Comparison of ENCODE assay signal across 23 mouse cellular contexts in genomic region chr5:3536592-3537212, GRCm38 (mm10).
"Had no signal": no experiment of that assay in that cellular context is flagged by ENCODE, and none has a peak within 500 bp of the region (broad histone marks: within the 10 kb centered on the region; RNA-seq: fewer than 3 reads in every experiment).

No protein-coding gene starts in this region.

- H3K9me3 ChIP-seq: heart, embryonic 10.5 days; heart, embryonic 12.5 days; hindbrain, embryonic 10.5 days; hindbrain, embryonic 12.5 days; intestine, embryonic 15.5 days; liver, embryonic 12.5 days; liver, embryonic 15.5 days had no signal

- H3K9ac ChIP-seq: forebrain, postnatal 0 days; heart, embryonic 12.5 days; hindbrain, embryonic 12.5 days; hindbrain, embryonic 14.5 days; intestine, embryonic 15.5 days; liver, embryonic 12.5 days; liver, embryonic 15.5 days had no signal

- ATAC-seq: forebrain, postnatal 0 days; hindbrain, embryonic 16.5 days; inflammation-experienced regulatory T-cells, adult 6 months; intestine, embryonic 15.5 days; intestine, postnatal 0 days; liver, embryonic 12.5 days had no signal

- H3K4me2 ChIP-seq: heart, embryonic 12.5 days; hindbrain, embryonic 12.5 days; hindbrain, embryonic 14.5 days; intestine, embryonic 15.5 days; liver, embryonic 12.5 days; liver, embryonic 15.5 days had no signal

- H3K4me3 ChIP-seq: heart, embryonic 10.5 days; heart, embryonic 12.5 days; hindbrain, embryonic 10.5 days; hindbrain, embryonic 12.5 days; intestine, embryonic 15.5 days; layer of hippocampus, adult 2 months; left cerebral cortex, adult 2 months; liver, embryonic 12.5 days; liver, embryonic 15.5 days had no signal

- H3K4me1 ChIP-seq: heart, embryonic 10.5 days; heart, embryonic 12.5 days; hindbrain, embryonic 10.5 days; hindbrain, embryonic 12.5 days; intestine, embryonic 15.5 days; liver, embryonic 12.5 days; liver, embryonic 15.5 days had no signal

- H3K27ac ChIP-seq: heart, embryonic 10.5 days; hindbrain, embryonic 10.5 days; hindbrain, embryonic 12.5 days; hindbrain, embryonic 14.5 days; intestine, embryonic 15.5 days; layer of hippocampus, adult 2 months; left cerebral cortex, adult 2 months; liver, embryonic 12.5 days; liver, embryonic 15.5 days had no signal

- H3K36me3 ChIP-seq: heart, embryonic 10.5 days; heart, embryonic 12.5 days; hindbrain, embryonic 10.5 days; hindbrain, embryonic 12.5 days; intestine, embryonic 15.5 days; liver, embryonic 12.5 days; liver, embryonic 15.5 days had no signal

- H3K27me3 ChIP-seq: heart, embryonic 12.5 days; hindbrain, embryonic 12.5 days; intestine, embryonic 15.5 days; liver, embryonic 12.5 days had no signal

- DNase-seq: forebrain, postnatal 0 days; gastrocnemius, postnatal 14 days; gastrocnemius, postnatal 36 days; heart, postnatal 4 days; kidney, adult 18-20 months; kidney, adult 8-10 months; kidney, postnatal 10 days; kidney, postnatal 25 days; kidney, postnatal 4 days; liver had no signal
